Mouse (Mus musculus) testis, postnatal 10 days (tissue): ENCODE results near the gene Tspear.

ENCODE experiments used
- DNase-seq: peaks from one replicate; pipeline ENCODE4 v3.0.0; 2021; ENCODE audit warnings: low spot score

Tspear gene

GRCm38 (mm10) chr10:77878985-77879384 lies 192.6 kb downstream of the Tspear start:
- no peak for DNase-seq

GRCm38 (mm10) chr10:77880305-77880704 lies 193.9 kb downstream of the Tspear start:
- no peak for DNase-seq

DNA sequence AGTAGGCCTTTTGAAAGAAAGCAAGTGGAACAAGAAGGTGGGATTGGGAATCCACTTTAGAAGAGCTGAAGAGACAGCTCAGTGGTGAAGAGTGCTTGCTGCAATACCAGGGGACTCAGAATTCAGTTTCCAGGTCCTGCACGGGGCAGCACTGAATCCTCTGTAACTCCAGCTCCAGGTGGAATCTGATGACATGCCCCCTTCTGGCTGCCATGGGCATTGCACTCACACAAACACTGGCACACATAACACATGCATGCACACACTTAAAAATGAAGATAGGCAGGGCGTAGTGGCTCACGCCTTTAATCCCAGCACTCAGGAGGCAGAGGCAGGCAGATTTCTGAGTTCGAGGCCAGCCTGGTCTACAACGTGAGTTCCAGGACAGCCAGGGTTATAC lies 196.2 kb downstream of the Tspear start:
- no peak for DNase-seq

GRCm38 (mm10) chr10:77886007-77886747 lies 199.8 kb downstream of the Tspear start:
- DNase-seq = no peak

DNA sequence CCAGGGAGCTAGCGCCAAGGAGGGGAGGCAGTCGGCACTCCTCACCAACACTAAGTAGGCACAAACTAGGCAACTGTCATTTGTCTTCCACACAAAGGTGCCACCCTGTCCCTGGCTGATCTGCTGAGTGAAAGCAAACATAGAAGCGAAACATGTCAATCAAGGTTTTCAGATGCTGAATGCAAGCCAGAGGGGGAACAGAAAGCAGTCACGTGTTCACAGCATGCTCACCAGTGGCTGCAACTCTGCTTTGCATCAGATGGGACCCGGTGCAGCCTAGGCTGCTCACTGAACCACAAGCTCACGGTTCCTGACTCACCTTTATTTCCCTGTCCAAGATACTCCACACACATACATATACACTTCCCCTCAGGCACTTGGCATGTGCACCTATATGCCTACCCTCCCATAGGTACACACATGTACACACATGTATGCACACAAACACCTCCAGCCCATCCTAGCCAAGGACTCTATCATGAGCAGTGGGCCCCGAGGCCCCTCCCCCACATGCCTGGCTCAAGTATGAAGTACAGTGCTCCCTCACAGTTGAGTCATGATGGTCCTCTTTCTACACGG lies 204.7 kb downstream of the Tspear start:
- DNase-seq = no peak

GRCm38 (mm10) chr10:77895562-77895961 lies 209.2 kb downstream of the Tspear start:
- DNase-seq = no peak

GRCm38 (mm10) chr10:77900126-77900525 lies 213.8 kb downstream of the Tspear start:
- no peak for DNase-seq

DNA sequence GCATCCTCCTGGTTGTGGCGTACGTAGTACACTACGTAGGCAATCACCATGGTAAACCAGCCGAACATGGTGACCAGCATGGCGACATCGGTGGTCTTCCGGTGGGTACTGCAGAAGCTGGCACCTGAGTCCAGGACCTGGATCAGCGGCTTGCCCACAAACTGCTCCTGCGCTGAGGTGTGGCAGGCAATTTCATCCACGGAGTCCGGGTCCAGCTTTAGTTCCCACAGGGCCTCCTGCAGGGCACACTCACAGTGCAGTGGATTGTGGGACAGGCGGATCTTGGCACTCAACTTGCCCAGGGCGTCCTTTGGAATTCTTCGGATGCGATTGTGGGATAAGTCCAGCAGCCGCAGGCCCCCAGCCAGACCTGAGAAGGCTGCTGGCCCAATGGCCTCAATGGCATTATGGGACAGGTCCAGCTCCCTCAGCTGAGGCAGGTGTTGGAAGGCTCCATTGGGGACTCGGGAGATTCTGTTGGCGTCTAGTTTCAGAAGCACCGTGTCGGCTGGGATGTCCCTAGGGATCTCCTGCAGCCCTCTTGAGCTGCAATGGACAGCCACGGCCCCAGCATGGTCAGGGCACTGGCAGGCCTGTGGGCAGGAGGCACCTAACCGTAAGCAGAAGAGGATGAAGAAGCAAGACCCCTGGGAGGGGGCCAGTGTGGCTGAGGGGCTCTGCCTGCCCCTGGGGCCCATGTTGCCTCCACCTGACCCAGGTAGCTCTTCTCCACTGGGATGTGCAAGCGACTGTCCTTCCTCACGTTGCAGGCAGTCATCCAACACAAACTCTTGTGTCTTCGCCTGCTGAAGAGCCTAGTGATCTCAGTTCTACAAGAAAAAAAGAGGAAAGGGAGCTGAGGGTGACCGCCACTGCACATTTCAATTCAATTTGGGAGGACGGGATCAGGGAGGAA lies 214.8 kb downstream of the Tspear start:
- DNase-seq = no peak

DNA sequence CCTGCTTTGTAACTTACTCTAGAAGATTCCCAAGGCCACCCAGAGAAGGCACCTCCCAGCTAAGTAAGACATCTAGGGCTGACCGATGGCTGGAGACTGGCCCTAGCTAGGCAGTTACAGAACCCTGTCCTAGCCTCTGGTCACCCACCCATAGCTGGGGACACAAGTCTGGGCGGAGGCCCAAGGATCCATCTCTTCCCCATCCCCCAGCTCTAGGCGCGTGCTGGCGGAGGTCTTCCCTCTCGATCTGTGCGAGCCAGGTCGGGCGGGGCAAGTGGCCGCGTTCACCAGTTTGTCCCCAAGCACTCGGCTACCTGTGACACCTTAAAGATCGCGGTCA lies 215.5 kb downstream of the Tspear start:
- DNase-seq = peak; percentile 58

DNA sequence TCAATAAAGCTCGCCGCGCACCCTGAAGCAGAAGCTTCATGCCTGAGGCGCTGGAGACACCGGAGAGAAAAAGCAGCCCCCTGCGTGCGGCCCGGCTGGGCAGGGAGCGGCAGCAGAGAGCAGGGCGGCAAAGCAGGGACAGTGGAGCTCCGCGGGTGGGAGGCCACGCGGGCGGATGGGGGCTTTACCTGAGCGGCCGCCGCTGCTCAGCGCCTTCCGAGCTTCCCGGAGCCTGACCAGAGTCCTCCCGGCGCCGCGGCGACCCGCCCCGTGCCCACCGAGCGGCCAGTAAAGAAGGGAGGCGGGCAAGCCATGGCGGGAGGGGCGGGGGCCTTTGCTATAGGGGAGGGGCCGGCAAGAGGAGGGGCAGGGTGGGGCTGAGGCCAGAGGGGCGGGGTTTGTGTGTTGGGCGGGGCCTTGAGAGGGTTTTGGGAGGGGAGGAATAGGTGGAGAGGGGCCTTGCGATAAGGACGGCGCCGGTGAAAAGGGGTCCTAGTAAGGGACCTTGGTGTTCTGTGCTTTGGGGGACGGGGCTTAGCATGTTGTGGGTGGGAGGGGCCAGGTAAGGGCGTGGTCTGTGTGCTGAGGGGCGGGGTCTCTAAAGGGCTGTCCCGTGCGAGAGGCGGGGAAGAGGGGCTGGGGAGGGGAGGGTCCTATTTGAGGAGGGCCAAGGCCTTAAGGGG lies 216.0 kb downstream of the Tspear start, which contains the start of gene Lrrc3:
Lrrc3 (minus strand) TSS at position 326 of the 683 bp plus-strand sequence.
- DNase-seq = peak; percentile 81

DNA sequence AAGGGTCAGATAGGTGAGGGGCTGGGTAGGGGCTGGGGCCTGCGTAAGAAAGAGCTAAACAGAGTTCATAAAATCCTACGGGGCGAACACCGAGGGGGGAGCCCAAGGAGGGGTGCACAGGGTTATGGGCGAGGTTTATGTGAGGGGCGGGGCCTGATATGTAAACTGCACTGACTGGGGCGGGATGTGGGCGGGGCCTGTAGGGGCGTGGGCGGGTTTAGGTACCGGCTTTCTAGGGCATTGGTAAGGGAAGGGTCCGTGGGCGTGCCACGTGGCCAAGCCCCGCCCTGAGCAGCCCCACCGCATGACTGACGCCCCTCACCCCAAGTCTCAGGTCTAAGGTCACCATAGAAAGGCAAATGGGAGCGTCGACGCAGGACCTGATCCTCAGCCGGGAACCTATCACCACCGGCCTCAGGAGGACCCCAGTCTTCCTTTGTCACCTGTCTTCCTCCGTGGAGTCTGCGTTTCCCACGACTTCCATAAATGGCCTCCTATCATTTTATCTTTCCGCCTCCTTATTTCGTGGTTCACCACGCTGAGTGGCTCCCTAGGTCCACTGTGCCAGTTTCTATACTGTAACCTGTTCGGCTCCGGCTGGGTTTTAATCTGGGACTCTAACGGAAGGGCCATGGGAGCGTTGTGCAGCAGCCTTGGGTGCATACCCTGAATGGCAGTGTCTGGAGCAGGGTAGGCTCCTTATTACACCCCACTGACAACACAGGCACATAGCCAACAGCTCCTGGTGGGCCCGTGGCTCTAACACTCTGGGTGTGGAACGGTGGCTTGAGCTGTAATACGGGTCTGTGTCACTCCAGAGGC lies 216.7 kb downstream of the Tspear start:
- DNase-seq = peak; percentile 71

DNA sequence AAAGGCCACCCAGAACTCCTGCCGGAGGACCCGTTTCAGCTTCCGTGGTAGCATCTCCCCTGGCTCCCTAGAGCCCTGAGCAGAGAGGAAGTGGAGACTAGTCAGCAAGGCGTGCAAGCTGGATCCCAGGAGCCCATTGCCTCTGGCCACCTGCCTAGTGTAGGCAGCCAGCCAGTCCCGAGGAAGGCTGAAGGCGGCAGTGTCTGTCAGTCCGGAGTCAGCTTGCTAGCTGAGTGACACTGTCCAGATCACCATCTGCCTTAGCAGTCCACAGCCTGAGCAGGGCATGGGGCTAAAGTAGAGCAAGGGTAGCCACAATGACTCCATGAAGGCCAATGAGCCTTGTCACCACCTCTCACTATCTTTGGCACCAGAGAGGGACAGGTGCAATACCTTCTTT lies 226.2 kb downstream of the Tspear start:
- DNase-seq = no peak

DNA sequence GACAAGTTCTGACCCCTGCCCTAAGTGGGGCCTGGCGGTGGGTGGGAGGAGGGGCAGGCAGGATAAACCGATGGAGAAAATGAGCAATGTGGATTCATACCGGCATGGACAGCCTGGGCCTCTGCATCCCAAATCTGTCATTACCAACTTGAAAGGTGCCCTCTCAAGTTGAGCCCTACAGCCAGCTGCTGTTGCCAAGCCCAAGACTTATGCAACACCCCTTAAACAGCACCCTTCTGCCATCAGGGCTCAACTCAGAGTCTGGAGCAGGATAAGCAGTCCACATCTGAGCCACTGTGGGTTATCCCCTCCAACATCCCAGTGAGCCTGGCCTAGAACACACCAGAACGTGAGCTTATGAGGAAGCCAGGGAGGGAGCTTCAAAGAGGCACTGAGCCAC lies 226.9 kb downstream of the Tspear start:
- DNase-seq = no peak

GRCm38 (mm10) chr10:77916636-77917335 lies 230.4 kb downstream of the Tspear start:
- peak; percentile 85 for DNase-seq

GRCm38 (mm10) chr10:77921009-77921408 lies 234.6 kb downstream of the Tspear start:
- DNase-seq = no peak

GRCm38 (mm10) chr10:77922681-77923080 lies 236.3 kb downstream of the Tspear start:
- no peak for DNase-seq

DNA sequence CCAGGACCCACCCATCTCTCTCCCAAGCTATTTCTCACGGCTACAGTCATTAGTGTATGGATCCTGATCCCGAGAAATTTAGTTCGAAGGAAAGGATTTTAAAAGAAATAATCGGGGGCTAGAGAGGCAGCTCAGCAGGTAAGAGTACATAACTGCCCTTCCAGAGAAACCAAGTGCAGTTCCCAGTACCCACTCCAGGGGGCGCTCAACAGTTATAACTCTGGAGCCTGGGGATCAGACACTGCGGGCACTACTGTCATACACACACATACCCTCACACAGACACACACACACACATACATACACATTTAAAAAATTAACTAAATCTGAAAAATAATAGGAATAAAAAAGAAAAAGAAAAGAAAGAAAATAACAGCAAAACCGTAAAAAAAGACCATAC lies 239.8 kb downstream of the Tspear start:
- peak; percentile 70 for DNase-seq

GRCm38 (mm10) chr10:77927375-77927774 lies 241.0 kb downstream of the Tspear start:
- DNase-seq = no peak
